Mouse (Mus musculus): ENCODE data around the gene Dppa4. TPM values are rescaled to one million over a fixed set of nuclear protein-coding genes. Genes with fewer than 3 reads are reported as not detected.

Gene Dppa4
- polyA plus RNA-seq, 1 experiment from 2014 or later = not detected

DNA sequence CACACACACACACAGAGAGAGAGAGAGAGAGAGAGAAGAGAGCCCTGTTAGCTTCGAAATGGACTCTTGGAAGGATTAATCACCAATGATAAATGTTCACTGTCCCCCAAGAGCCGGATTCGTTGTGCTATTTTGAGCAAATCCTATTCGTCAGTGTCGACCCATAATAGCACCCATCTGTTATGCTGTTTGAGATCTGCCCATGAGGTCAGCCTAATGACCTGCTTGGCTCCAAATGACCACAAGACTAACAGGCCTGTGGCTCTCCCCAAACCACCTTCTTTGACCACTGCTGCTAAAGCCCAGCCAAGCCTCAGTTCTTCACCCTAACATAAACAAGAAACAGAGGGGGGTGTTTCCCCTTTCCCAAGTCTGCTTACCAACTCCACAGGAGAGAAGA, 43.4 kb downstream of the Dppa4 start:
- WGBS = 48% methylated on average over 5 of the region's 5 CpGs
- no peaks in the 10 kb centered on the region for H3K36me3 ChIP-seq
- no peak for ATAC-seq (ENCODE audit: insufficient number of reproducible peaks, low FRiP score)
- H3K9me3 ChIP-seq (replicated peaks) = no peaks in the 10 kb centered on the region; the same call in 1 of the 2 replicates
- no peak overlapping the region for H3K9ac ChIP-seq
- H3K4me3 ChIP-seq = no peak overlapping the region
- no peak overlapping the region for H3K27ac ChIP-seq (ENCODE audit: poor library complexity, severe bottlenecking)
- no peak overlapping the region for H3K4me2 ChIP-seq
- H3K4me1 ChIP-seq (replicated peaks) = no peaks in the 10 kb centered on the region
- H3K27me3 ChIP-seq (replicated peaks) = no peaks in the 10 kb centered on the region

DNA sequence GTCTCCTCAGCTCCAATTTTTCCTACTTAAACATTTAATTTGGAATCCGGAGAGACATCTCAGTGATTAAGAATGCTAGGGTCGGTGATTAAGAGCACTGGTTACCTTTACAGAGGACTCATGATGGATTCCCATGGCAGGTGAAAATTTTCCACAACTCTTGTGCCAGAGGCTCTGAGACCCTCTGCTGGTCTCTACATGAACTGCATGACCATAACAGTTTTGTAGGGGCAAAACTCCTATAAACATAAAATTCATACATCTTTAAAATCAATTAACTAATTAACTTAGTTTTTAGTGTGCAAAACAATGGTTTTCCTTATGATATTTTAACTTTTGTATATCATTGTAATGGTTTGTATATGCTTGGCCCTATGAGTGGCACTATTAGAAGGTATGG, 44.9 kb downstream of the Dppa4 start:
- no peak overlapping the region for H3K27ac ChIP-seq (ENCODE audit: poor library complexity, severe bottlenecking)
- H3K27me3 ChIP-seq (replicated peaks) = no peaks in the 10 kb centered on the region
- H3K36me3 ChIP-seq = no peaks in the 10 kb centered on the region
- H3K4me2 ChIP-seq = no peak overlapping the region
- H3K4me3 ChIP-seq = no peak overlapping the region
- no peaks in the 10 kb centered on the region for H3K4me1 ChIP-seq (replicated peaks)
- no peak for ATAC-seq (ENCODE audit: insufficient number of reproducible peaks, low FRiP score)
- no peaks in the 10 kb centered on the region; the same call in 1 of the 2 replicates for H3K9me3 ChIP-seq (replicated peaks)
- no peak overlapping the region for H3K9ac ChIP-seq
- WGBS = 89% methylated on average over 2 of the region's 2 CpGs

DNA sequence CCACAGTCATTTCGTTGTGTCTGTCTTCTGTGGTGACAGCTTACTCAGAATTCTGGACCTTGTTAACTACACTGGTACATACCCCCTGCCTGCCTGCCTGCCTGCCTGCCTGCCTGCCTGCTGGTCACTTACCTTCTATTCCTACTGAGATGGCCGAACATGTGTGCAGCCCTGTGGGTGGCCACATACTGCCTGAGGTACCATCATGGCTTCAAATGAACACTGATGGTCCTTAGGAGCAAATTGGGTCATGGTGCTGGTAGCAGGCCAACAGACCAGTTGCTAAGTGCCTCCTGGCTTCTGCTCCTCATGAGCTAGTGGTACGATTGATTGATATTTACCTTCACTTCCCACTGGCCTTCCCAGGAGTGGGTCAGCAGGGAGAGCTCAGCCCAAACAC, 48.3 kb downstream of the Dppa4 start:
- Histone ChIP-seq H3K4me1 (replicated peaks) (no peaks in the 10 kb centered on the region), H3K4me2 (no peak overlapping the region), H3K27me3 (replicated peaks) (no peaks in the 10 kb centered on the region), H3K9me3 (replicated peaks) (no peaks in the 10 kb centered on the region; the same call in 1 of the 2 replicates), H3K36me3 (no peaks in the 10 kb centered on the region), H3K27ac (ENCODE audit: poor library complexity, severe bottlenecking) (no peak overlapping the region), H3K4me3 (no peak overlapping the region), H3K9ac (no peak overlapping the region)
- ATAC-seq (ENCODE audit: insufficient number of reproducible peaks, low FRiP score) = no peak
- 78% methylated on average over 3 of the region's 3 CpGs for WGBS

DNA sequence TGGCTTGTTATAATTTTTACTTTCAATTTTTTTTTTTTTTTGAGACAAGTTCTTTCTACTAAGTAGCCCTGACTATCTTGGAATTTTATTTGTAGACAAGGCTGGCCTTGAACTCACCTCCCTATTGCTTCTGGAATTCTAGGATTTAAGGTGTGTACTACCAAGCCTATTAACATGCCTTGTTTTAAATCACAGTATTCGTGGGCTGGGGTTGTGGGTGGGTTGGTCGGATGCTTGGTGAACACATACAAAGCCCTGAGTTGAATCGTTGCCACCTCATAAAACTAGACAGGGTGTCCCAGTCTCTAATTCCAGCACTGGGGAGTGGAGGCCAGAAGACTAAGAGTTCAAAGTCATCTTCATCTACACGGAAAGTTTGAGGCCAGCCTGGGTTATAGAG, 51.8 kb downstream of the Dppa4 start:
- no peak for ATAC-seq (ENCODE audit: insufficient number of reproducible peaks, low FRiP score)
- Histone ChIP-seq H3K36me3 (no peaks in the 10 kb centered on the region), H3K9me3 (replicated peaks) (no peaks in the 10 kb centered on the region; the same call in 1 of the 2 replicates), H3K27me3 (replicated peaks) (no peaks in the 10 kb centered on the region), H3K9ac (no peak overlapping the region), H3K4me2 (no peak overlapping the region), H3K4me3 (no peak overlapping the region), H3K4me1 (replicated peaks) (no peaks in the 10 kb centered on the region), H3K27ac (ENCODE audit: poor library complexity, severe bottlenecking) (no peak overlapping the region)
- 71% methylated on average over 4 of the region's 4 CpGs for WGBS

Other genes with a start within 250 kb of the Dppa4 start
- not detected in 2 replicates for gene Dppa2, start 20.2 kb downstream of the Dppa4 start, polyA plus RNA-seq (2016; fragmentation: Nextera tagmentation; extraction: Ambion mirVana)
- gene Gm5485, start 128.7 kb downstream of the Dppa4 start, polyA plus RNA-seq (2016; fragmentation: Nextera tagmentation; extraction: Ambion mirVana) = not detected in 2 replicates
- gene Morc1, start 147.5 kb downstream of the Dppa4 start, polyA plus RNA-seq (2016; fragmentation: Nextera tagmentation; extraction: Ambion mirVana) = 0.06 TPM in 1 of 2 replicates, not detected in the other

All from heart, embryonic 12.5 days (tissue).